Mouse (Mus musculus) stomach, postnatal 0 days (tissue): Measurements from ENCODE around the gene Mef2a. TPM values are rescaled to one million over a fixed set of nuclear protein-coding genes. Genes with fewer than 3 reads are reported as not detected.

Experiments used
- ATAC-seq: fragments of 200-750 bp; cut with Nextera tagmentation; 2 replicates; pipeline ENCODE4 v1.8.0; 2017; ENCODE audit not compliant: low FRiP score, low TSS enrichment
- DNase-seq: peaks from one replicate; pipeline ENCODE4 v3.0.0-alpha.2; 2016; ENCODE audit warnings: low spot score
- H3K27ac ChIP-seq: fragments of 300-500 bp; sonication (generic); replicated peaks from 2 replicates; pipeline ENCODE4 v1.5.1; 2014; ENCODE audit warnings: mild to moderate bottlenecking, control low read depth
- H3K27me3 ChIP-seq: fragments of 300-500 bp; sonication (generic); 2 replicates; pipeline ENCODE4 v1.6.1; 2014; ENCODE audit warnings: low read length; ENCODE audit not compliant: control insufficient read depth, insufficient read depth
- H3K36me3 ChIP-seq: fragments of 300-500 bp; sonication (generic); 2 replicates; pipeline ENCODE4 v1.6.1; 2014; ENCODE audit warnings: low read length, mixed read lengths; ENCODE audit not compliant: control insufficient read depth, insufficient read depth
- H3K4me1 ChIP-seq: fragments of 300-500 bp; sonication (generic); replicated peaks from 2 replicates; pipeline ENCODE4 v1.6.1; 2014; ENCODE audit warnings: antibody characterized with exemption; ENCODE audit not compliant: control insufficient read depth, insufficient read depth
- H3K4me2 ChIP-seq: fragments of 300-500 bp; sonication (generic); replicated peaks from 2 replicates; pipeline ENCODE4 v1.6.1; 2014; ENCODE audit warnings: low read depth, mild to moderate bottlenecking, control low read depth, moderate library complexity
- H3K4me3 ChIP-seq: fragments of 300-500 bp; sonication (generic); 2 replicates; pipeline ENCODE4 v1.5.1; 2014; ENCODE audit warnings: low read depth, low read length, control low read depth
- H3K9ac ChIP-seq: fragments of 300-500 bp; sonication (generic); 2 replicates; pipeline ENCODE4 v1.6.1; 2014; ENCODE audit warnings: mild to moderate bottlenecking, low read length, control low read depth, mixed read lengths
- H3K9me3 ChIP-seq: fragments of 300-500 bp; sonication (generic); 2 replicates; pipeline ENCODE4 v1.6.1; 2016; ENCODE audit warnings: low read length; ENCODE audit not compliant: control insufficient read depth
- CTCF ChIP-seq: IDR thresholded peaks from 2 replicates; pipeline ENCODE4 v1.5.1; 2016; ENCODE audit warnings: antibody characterized with exemption, low read depth, mild to moderate bottlenecking, moderate library complexity
- EP300 ChIP-seq: optimal IDR thresholded peaks from 2 replicates; pipeline ENCODE3; 2016; ENCODE audit warnings: antibody characterized with exemption
- WGBS: fragments of 180-500 bp; shearing (Covaris S2); extraction: QIAGEN DNeasy Blood & Tissue Kit; methylation state at CpG from one replicate; pipeline ENCODE4 v1.1.7; 2014; 5-methylcytosine and 5-hydroxymethylcytosine counted together
- polyA plus RNA-seq: library from polyadenylated mRNA; unstranded; fragments of >200 nt; fragmentation: Nextera tagmentation; extraction: Ambion mirVana; gene quantifications from 2 replicates; pipeline ENCODE4 v1.2.1, GENCODE M21; 2015

Mef2a gene
- polyA plus RNA-seq, 1 experiment from 2014 or later, result 21.5 TPM

GRCm38 (mm10) chr7:67342067-67342625, 30.5 kb downstream of the Mef2a start:
- Histone ChIP-seq H3K27me3 (no peaks in the 10 kb centered on the region), H3K9ac (no peak overlapping the region), H3K36me3 (no peaks in the 10 kb centered on the region), H3K4me3 (no peak overlapping the region), H3K27ac (no peak overlapping the region), H3K4me2 (no peak overlapping the region), H3K9me3 (no peaks in the 10 kb centered on the region), H3K4me1 (no peaks in the 10 kb centered on the region)
- TF ChIP-seq CTCF, result no peak
- TF ChIP-seq EP300, result no peak
- no peak for ATAC-seq
- 84% methylated on average over 7 of the region's 7 CpGs for WGBS
- DNase-seq, result no peak

- 80% methylated on average over 1 of the region's 1 CpGs for WGBS
- H3K9me3 ChIP-seq, result no peaks in the 10 kb centered on the region
- no peaks in the 10 kb centered on the region for H3K27me3 ChIP-seq
- H3K27ac ChIP-seq, result no peak overlapping the region
- H3K4me1 ChIP-seq, result no peaks in the 10 kb centered on the region
- H3K36me3 ChIP-seq, result no peaks in the 10 kb centered on the region
- no peak overlapping the region for H3K4me3 ChIP-seq
- H3K4me2 ChIP-seq, result no peak overlapping the region
- no peak for TF ChIP-seq CTCF
- TF ChIP-seq EP300, result no peak
- no peak overlapping the region for H3K9ac ChIP-seq
- ATAC-seq (no peak), DNase-seq (no peak)
Measured at GRCm38 (mm10) chr7:67320359-67320758, 52.3 kb downstream of the Mef2a start.

- no peaks in the 10 kb centered on the region for H3K27me3 ChIP-seq
- H3K4me1 ChIP-seq, result no peaks in the 10 kb centered on the region
- H3K9me3 ChIP-seq, result no peaks in the 10 kb centered on the region
- TF ChIP-seq EP300 (no peak), CTCF (no peak)
- H3K27ac ChIP-seq, result no peak overlapping the region
- H3K9ac ChIP-seq, result no peak overlapping the region
- ATAC-seq (no peak), DNase-seq (no peak)
- H3K4me2 ChIP-seq, result no peak overlapping the region
- no peak overlapping the region for H3K4me3 ChIP-seq
- no peaks in the 10 kb centered on the region for H3K36me3 ChIP-seq
Measured at GRCm38 (mm10) chr7:67318697-67319096, 54.0 kb downstream of the Mef2a start.

GRCm38 (mm10) chr7:67313200-67313599, 59.5 kb downstream of the Mef2a start:
- H3K27ac ChIP-seq, result no peak overlapping the region
- H3K4me3 ChIP-seq, result no peak overlapping the region
- no peak overlapping the region for H3K9ac ChIP-seq
- H3K4me1 ChIP-seq, result no peaks in the 10 kb centered on the region
- no peak overlapping the region for H3K4me2 ChIP-seq
- no peak for TF ChIP-seq CTCF
- ATAC-seq (no peak), DNase-seq (no peak)
- 89% methylated on average over 3 of the region's 3 CpGs for WGBS
- no peaks in the 10 kb centered on the region for H3K9me3 ChIP-seq
- H3K27me3 ChIP-seq, result no peaks in the 10 kb centered on the region
- no peaks in the 10 kb centered on the region for H3K36me3 ChIP-seq

GRCm38 (mm10) chr7:67310151-67310550, 62.5 kb downstream of the Mef2a start:
- TF ChIP-seq EP300, result no peak
- TF ChIP-seq CTCF, result no peak
- Histone ChIP-seq H3K4me3 (no peak overlapping the region), H3K36me3 (no peaks in the 10 kb centered on the region), H3K27ac (no peak overlapping the region), H3K4me1 (no peaks in the 10 kb centered on the region), H3K4me2 (no peak overlapping the region), H3K9ac (no peak overlapping the region), H3K9me3 (no peaks in the 10 kb centered on the region), H3K27me3 (no peaks in the 10 kb centered on the region)
- no peak for DNase-seq
- peak; percentile 84 for ATAC-seq
- WGBS, result 64% methylated on average over 2 of the region's 2 CpGs

- no peaks in the 10 kb centered on the region for H3K36me3 ChIP-seq
- no peaks in the 10 kb centered on the region for H3K4me1 ChIP-seq
- 86% methylated on average over 2 of the region's 2 CpGs for WGBS
- H3K9ac ChIP-seq, result no peak overlapping the region
- H3K4me3 ChIP-seq, result no peak overlapping the region
- DNase-seq (no peak), ATAC-seq (no peak)
- H3K4me2 ChIP-seq, result no peak overlapping the region
- no peak for TF ChIP-seq EP300
- TF ChIP-seq CTCF, result no peak
- no peak overlapping the region for H3K27ac ChIP-seq
- no peaks in the 10 kb centered on the region for H3K27me3 ChIP-seq
- H3K9me3 ChIP-seq, result no peaks in the 10 kb centered on the region
Measured at GRCm38 (mm10) chr7:67308102-67308501, 64.6 kb downstream of the Mef2a start.
